Mouse (Mus musculus): ENCODE results near the gene Zfp609.
"Not testable (repeated sequence)": the region's sequence is repeated elsewhere in the genome, so short reads cannot be mapped to it uniquely, and the experiment has no call there.

Gene Zfp609

DNA sequence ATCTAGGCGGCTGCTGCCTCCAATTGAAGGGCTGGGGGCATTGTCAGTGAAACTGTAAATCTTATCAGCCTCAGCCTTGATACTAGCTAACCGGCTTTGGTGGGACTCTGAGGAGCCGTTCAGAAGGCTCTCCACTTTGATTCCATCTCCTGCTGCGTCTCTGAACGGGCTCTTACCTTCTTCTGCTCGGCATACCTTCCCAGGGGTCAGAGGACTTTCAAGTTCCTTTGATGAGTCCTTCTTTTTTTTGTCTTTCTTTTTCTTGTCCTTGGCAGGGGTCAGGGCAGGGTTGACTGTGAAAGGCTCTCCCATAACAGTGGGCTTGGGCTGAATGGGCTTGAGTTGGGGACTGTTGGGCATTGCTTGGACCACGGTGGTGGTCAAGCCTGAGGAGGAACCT, 124.1 kb downstream of the Zfp609 start:
- no peak for DNase-seq

DNA sequence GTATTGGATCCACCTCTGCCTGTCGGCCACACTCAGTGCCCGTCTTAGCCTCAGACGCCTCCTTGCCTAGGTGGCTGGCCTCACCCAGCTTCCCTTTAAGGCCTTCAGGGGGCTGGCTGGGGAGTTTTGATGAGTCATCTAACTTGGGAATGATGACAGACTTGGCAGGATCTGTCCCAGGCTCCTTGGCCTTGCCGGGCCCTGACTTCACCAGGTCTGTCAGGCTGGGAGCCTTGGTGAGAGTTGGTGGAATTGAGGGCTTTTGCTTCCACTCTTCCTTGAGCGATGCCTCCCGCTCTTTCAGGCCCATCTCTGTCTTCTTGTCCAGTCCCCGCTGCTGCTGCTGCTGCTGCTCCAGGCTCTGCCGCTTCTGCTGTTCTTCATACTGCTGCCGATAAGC, 125.1 kb downstream of the Zfp609 start:
- DNase-seq: no peak

DNA sequence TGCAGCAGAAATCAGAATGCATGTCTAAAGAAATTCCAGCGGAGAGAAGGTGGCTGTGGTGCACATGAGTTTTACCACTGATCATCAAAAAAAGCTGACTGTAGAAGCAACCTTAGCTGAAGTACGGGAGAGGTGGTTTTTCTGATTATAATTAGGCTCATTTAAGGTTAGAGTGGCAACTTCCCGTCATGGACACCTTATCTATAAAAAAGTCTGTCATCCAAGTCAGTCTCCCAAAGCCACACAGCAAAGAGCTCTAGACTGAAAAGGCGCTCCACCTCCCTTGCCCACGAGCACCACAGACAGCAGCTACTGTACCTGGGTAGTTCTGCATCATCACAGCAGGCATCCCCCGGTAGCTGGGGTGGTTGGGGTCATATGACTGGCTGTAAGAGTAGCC, 126.9 kb downstream of the Zfp609 start:
- DNase-seq: no peak

DNA sequence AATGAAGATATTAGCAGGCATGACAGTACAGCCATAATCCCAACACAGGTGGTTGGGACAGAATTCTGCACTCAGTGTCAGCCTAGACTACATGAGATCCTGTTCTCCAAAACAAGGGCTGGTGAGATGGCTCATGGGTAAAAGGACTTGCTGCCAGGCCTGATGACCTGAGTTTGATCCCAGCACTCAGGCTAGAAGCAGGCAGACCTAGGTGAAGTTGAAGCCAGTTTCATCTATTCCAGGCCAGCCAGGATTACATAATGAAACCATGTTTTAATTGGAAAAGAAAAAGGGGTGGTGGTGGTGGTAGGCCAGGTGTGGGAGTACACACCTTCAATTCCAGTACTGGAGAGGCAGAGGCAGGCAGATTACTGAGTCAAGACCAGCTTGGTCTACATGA, 129.4 kb downstream of the Zfp609 start:
- no peak for DNase-seq

GRCm38 (mm10) chr9:65697356-65697755, 130.0 kb downstream of the Zfp609 start:
- no peak for DNase-seq

- no peak for DNase-seq
Measured at GRCm38 (mm10) chr9:65696337-65696736, 131.0 kb downstream of the Zfp609 start.

DNA sequence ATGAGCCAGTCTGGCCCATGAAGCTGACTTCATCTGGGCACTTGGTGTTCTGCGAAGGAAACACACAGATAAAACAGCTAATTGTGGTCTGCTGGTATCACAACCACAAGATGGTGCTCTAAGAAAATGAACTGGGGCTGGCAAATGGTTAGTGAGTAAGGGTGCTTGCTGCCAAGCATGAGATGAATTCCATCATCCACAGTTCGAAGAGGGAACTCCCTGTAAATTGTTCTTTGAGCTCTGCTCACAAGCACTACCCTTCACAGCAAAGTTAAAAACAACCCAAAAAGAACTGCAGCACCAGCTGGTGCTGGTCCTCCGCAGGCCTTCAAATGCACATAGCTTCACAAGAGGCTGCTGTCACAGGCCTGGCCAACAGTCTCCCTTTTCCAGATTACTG, 131.7 kb downstream of the Zfp609 start:
- no peak for DNase-seq

- DNase-seq: peak; percentile 19 to 35
Measured at GRCm38 (mm10) chr9:65692959-65693603, 134.3 kb downstream of the Zfp609 start.

GRCm38 (mm10) chr9:65692466-65692865, 134.9 kb downstream of the Zfp609 start:
- no peak for DNase-seq

GRCm38 (mm10) chr9:65689869-65690268, 137.5 kb downstream of the Zfp609 start:
- DNase-seq: not testable (repeated sequence)

DNA sequence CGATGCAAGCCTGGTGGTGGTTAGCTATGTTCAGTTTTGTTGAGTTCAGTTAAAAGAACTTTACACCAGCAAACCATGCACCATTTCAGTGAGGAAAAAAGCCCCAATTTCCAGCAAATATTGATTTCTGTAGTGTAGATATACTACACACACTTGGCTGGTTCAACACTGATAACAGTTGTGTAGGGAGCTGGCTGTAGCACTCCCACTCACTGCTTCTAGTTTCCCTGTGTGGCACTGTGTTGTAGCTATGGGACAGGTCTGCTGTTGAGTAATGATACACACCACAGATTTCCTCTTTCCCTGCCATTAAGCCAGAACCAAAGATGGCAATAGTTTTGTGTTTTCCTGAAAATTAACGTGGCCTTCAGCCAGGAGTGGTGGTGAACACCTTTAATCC, 142.7 kb downstream of the Zfp609 start:
- DNase-seq: no peak

DNA sequence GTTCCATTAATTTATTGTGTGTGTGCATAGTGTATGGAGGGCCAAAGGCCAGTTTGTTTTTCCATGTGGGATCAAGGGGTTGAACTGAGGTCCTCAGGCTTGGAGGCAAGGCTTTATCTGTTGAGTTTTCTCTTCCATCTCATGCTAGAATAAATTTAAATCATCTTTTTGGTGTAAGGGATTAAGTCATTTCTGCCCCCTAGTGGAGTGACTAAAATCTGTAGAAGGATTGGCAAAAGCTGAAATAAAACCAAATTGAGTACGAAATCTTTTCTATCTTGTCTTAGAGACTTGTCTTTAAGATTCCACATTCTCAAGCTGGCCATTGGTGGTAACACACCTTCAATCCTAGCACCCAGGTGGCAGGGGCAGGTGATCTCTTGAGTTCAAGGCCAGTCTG, 144.4 kb downstream of the Zfp609 start:
- peak; percentile 9 to 15 for DNase-seq

DNA sequence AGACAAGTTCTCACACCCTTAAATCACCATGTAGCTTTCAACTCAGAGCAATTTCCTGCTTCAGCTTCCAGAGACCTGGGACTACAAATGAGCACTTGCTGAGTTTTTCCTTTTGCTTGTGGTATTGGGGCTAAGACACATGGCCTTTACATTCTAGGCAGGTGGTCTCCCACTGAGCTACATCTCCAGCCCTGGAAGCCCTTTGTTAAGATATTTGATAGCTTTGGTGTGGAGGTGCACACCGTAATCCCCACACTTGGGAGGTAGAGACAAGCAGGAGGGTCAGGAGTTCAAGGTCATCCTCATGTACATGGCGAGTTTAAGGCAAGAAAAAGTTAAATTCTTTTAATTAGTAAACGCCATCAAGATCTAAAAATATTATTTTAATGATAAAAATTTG, 145.2 kb downstream of the Zfp609 start:
- no peak for DNase-seq

DNA sequence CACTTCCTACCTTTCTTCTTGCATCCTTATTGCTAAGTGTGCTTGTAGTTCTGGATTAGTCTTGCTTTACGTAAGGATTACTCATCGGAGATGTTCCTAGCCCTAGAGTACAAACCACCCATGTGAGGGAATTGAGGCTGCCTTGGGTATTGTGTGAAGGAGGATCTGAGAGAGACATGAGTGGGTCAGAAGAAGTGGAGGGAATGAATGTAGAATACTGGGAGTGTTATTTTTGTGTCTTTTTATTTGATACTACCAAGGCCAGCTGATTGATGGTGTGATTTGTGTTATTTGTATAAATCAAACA, 145.8 kb downstream of the Zfp609 start:
- no peak for DNase-seq

DNA sequence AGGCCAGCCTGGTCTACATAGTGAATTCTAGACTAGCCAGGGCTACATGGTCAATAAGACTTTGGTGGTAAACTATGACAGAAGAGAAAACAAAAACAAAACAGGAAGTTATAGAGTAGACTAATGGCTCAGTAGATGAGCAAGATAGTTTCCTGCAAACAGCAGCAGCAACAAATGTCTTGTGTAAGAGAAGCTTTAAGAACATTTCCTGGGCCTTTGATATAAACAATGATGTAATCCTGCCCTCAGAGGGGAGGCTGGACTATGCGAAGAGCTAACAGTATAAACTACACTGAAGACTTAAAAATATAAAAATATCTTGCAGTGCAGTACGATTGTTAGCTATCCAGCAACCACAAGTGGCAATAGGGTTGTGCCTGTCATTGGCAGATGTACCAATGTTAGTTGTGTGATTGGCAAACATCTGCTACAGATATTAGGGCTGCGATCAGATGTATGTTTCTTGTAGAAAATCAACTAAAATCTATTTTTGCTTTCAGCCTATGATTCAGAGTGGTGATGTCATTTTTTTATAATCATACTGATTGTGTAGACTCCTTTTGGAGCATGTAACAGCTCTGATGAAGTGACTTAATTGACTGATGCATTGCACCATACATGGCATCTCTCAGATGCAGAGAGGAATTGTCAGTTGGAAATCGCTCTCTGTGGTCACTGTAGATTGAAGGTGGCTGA, 146.3 kb downstream of the Zfp609 start:
- no peak for DNase-seq

DNA sequence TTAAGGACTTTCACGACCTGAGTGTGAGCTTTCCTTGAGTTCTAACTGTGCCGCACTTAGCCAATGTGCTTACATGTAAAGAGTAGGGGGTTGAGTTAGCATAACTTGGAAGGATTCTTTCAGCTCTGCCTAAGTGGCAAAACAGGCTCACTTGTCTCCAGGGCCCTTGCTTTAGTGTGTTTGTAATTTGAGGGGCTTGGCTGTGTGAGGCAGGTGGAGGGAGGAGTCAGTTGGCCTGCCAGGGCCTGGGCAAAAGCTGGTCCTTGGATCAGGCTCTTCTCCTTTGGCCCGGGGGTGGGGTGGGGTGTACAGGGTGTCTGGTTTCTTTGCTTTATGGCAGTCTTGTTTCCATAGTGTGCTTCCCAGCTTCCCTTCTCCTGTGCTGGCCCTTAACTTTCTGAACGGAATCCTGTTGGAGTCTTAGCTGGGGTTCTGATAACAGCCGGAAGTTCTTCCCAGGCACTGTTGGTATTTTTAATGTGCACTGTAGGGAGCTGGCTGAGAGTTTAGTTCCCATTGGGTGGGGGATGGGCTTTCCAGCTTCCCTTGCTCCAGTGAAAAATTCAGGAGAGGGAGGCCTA, 148.1 kb downstream of the Zfp609 start:
- DNase-seq: no peak

- DNase-seq: no peak
Measured at GRCm38 (mm10) chr9:65677119-65677462, 150.3 kb downstream of the Zfp609 start.

GRCm38 (mm10) chr9:65676358-65677118, 150.8 kb downstream of the Zfp609 start:
- peak; percentile 96 to 97 for DNase-seq

DNA sequence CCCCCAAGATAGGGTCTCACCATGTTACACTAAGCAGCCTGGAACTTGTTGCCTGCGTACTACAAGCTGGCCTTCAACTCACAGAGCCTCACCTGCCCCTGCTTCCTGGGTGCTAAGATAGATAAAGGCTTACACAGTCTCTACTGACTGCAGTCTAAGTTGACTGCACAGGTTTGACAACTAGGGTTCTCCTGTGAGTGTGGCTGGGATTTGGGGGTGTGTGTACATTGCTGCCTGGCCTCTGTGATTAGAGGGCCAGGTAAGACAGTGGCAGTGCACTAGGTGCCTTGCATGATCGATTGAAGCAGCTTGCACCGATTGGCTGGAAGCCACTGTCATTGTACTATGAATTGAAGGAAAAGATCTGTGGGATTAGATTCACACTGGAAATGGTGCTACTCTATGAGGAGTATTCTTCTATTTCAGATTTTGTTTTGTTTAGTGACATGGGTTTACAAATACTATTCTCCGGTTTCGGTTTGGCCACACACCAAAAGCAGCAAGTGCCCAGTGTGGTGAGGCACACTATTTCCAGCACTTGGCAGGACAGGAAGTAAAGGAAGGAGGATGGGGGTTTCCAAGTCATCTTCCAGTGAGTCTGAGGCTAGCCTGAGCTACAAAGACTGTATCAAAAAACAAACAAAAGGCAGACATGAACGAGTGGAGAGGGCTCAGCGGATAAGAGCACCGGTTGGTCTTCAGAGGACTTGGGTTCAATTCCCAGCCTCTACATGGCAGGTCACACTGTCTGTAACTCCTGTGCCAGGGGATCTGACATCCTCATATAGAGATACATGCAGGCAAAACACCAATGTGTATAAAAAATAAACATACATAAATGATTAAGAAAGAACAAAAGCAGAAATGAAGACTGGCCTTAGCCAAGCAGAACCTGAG, 151.7 kb downstream of the Zfp609 start:
- DNase-seq: no peak

DNA sequence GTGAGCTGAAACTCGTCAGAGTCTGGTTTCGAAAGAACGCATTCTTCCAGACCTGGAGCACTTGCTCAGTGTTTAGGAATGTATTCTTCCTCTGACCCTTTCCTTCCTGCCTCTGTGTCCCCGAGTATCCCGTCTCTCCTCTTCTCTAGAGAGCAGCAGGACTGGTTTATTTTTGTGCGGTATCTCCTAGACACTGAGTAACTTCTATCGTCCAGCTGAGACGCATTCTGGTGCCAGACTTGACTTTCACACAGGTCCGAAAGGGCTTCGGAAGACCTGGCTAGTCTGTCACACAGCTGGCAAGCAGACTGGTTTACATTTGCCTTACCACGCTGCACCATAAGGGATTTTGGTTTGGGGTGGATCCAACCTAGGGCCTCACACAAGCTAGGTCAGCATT, 154.4 kb downstream of the Zfp609 start:
- no peak for DNase-seq

DNA sequence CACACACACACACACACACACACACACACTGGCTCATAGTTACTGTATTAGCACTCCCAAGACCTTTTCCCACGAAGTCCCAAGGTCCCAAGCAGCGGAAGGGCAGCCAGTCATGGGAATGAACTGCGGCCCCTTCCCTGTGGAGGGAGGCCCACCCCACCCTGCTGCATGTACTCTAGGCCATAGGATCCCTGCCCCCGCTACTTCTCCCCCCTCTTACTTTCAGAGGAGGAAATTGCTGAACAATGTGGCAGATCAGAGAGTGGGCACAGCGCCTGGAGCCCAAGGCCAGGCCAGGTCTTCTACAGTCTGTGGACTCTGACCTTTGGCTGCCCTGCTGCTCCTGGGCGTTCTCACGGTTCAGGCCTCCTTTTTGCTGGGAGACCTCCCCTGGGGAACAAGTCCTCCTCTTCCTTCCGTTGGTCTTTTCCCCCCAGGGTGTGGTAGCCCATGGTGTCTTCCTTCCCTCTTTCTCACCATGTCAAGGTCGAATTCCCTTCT, 155.9 kb downstream of the Zfp609 start:
- no peak for DNase-seq

DNA sequence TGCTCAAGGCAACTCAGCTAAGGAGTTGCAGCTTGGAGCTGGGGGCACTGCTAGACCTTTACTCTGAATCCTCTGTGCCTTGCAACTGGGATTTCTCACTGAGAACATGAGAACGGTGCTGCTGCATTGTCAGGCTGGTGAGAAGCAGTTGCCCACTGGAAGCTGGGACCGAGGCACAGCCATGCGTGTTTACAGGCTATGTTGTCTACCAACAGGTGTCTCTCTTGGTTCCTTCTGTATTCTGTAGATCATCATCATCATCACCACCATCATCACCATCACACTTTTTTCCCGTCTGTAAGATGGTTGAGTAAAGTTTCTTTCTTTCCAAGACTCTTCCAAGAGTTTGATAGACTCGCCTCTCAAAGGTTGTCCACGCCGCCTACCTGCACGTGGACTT, 159.7 kb downstream of the Zfp609 start, which contains the start of gene Oaz2:
Gene Oaz2, plus strand, starts transcription at position 301 of the 400 bp plus-strand sequence.
- no peak for DNase-seq

- DNase-seq: peak; percentile 72 to 76
Measured at GRCm38 (mm10) chr9:65666042-65666441, 161.3 kb downstream of the Zfp609 start.
